Mouse (Mus musculus) hindbrain, embryonic 15.5 days (tissue): ENCODE measurements around the gene Arhgap35. TPM values are rescaled to one million over a fixed set of nuclear protein-coding genes. Genes with fewer than 3 reads are reported as not detected.

Source experiments
- ATAC-seq: fragments of 200-750 bp; cut with Nextera tagmentation; 2 replicates; pipeline ENCODE4 v1.8.0; 2017; ENCODE audit warnings: low read depth, moderate number of reproducible peaks, moderate TSS enrichment; ENCODE audit not compliant: low FRiP score
- H3K27ac ChIP-seq: fragments of 300-500 bp; sonication (generic); replicated peaks from 2 replicates; pipeline ENCODE4 v1.5.1; 2015; ENCODE audit warnings: mild to moderate bottlenecking, inconsistent platforms
- H3K27me3 ChIP-seq: fragments of 300-500 bp; sonication (generic); 2 replicates; pipeline ENCODE4 v1.6.1; 2015; ENCODE audit warnings: control low read depth, inconsistent platforms
- H3K36me3 ChIP-seq: fragments of 300-500 bp; sonication (generic); 2 replicates; pipeline ENCODE4 v1.6.1; 2015; ENCODE audit warnings: control low read depth, inconsistent platforms
- H3K4me1 ChIP-seq: fragments of 300-500 bp; sonication (generic); replicated peaks from 2 replicates; pipeline ENCODE4 v1.6.1; 2015; ENCODE audit warnings: control low read depth, inconsistent platforms
- H3K4me2 ChIP-seq: fragments of 300-500 bp; sonication (generic); 2 replicates; pipeline ENCODE4 v1.6.1; 2015; ENCODE audit warnings: moderate library complexity, mild to moderate bottlenecking, inconsistent platforms
- H3K4me3 ChIP-seq: fragments of 300-500 bp; sonication (generic); 2 replicates; pipeline ENCODE4 v1.5.1; 2015; ENCODE audit warnings: mild to moderate bottlenecking, inconsistent platforms
- H3K9ac ChIP-seq: fragments of 300-500 bp; sonication (generic); 2 replicates; pipeline ENCODE4 v1.6.1; 2015; ENCODE audit warnings: inconsistent platforms
- H3K9me3 ChIP-seq: fragments of 300-500 bp; sonication (generic); 2 replicates; pipeline ENCODE4 v1.6.1; 2016; ENCODE audit warnings: control low read depth, inconsistent platforms
- WGBS: fragments of 180-500 bp; shearing (Covaris S2); methylation state at CpG from one replicate; pipeline ENCODE4 v1.1.7; 2015; 5-methylcytosine and 5-hydroxymethylcytosine counted together
- polyA plus RNA-seq: library from polyadenylated mRNA; unstranded; fragments of >200 nt; fragmentation: Nextera tagmentation; extraction: Ambion mirVana; gene quantifications from 2 replicates; pipeline ENCODE4 v1.2.1, GENCODE M21; 2015

Arhgap35 gene
- polyA plus RNA-seq, 1 experiment from 2014 or later = 33.0 TPM

GRCm38 (mm10) chr7:16599006-16599405, 15.8 kb downstream of the Arhgap35 start:
- Histone ChIP-seq H3K4me1 (0 out of 2 replicates have a peak, but pooled peaks cover 16% of the 10 kb centered on the region), H3K27ac (no peak overlapping the region), H3K4me3 (no peak overlapping the region), H3K4me2 (no peak overlapping the region), H3K36me3 (no peaks in the 10 kb centered on the region), H3K9me3 (no peaks in the 10 kb centered on the region), H3K27me3 (no peaks in the 10 kb centered on the region), H3K9ac (no peak overlapping the region)
- WGBS = 64% methylated on average over 2 of the region's 2 CpGs
- ATAC-seq = no peak

GRCm38 (mm10) chr7:16591292-16591691, 23.5 kb downstream of the Arhgap35 start:
- no peak overlapping the region for H3K4me2 ChIP-seq
- peaks cover 12% of the 10 kb centered on the region for H3K4me1 ChIP-seq
- H3K4me3 ChIP-seq = no peak overlapping the region
- H3K9ac ChIP-seq = no peak overlapping the region
- no peaks in the 10 kb centered on the region for H3K9me3 ChIP-seq
- ATAC-seq = no peak
- 89% methylated on average over 1 of the region's 1 CpGs for WGBS
- H3K27me3 ChIP-seq = no peaks in the 10 kb centered on the region
- no peaks in the 10 kb centered on the region for H3K36me3 ChIP-seq
- no peak overlapping the region for H3K27ac ChIP-seq

GRCm38 (mm10) chr7:16587649-16588048, 27.1 kb downstream of the Arhgap35 start:
- Histone ChIP-seq H3K36me3 (no peaks in the 10 kb centered on the region), H3K4me2 (no peak overlapping the region), H3K9me3 (no peaks in the 10 kb centered on the region), H3K27me3 (no peaks in the 10 kb centered on the region), H3K4me1 (peaks cover 23% of the 10 kb centered on the region), H3K9ac (no peak overlapping the region), H3K4me3 (no peak overlapping the region), H3K27ac (no peak overlapping the region)
- ATAC-seq = no peak
- WGBS = 92% methylated on average over 3 of the region's 3 CpGs

DNA sequence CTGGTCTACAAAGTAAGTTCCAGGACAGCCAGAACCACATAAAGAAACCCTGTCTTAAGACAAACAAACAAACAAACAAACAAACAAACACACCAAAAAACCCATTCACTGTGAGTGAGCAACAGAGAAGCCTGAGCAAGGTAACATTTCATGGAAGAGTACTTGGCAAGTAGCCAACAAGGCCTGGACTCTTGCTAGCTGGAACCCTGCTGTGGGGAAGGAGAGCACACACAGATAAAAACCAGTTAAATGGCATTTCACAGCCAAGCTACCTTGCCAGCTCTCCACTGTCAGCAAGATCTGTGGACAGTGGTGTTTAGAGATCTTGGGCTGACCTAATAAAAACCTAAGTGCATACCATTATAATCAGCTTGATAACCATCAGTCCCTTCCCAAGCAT, 30.4 kb downstream of the Arhgap35 start:
- Histone ChIP-seq H3K36me3 (no peaks in the 10 kb centered on the region), H3K4me2 (no peak overlapping the region), H3K4me3 (no peak overlapping the region), H3K4me1 (peaks cover 35% of the 10 kb centered on the region), H3K27ac (no peak overlapping the region), H3K9ac (no peak overlapping the region), H3K27me3 (no peaks in the 10 kb centered on the region), H3K9me3 (no peaks in the 10 kb centered on the region)
- ATAC-seq = no peak

GRCm38 (mm10) chr7:16583775-16584174, 31.0 kb downstream of the Arhgap35 start:
- 93% methylated on average over 1 of the region's 1 CpGs for WGBS
- ATAC-seq = no peak
- no peak overlapping the region for H3K9ac ChIP-seq
- no peak overlapping the region for H3K4me2 ChIP-seq
- no peaks in the 10 kb centered on the region for H3K27me3 ChIP-seq
- H3K4me3 ChIP-seq = no peak overlapping the region
- H3K36me3 ChIP-seq = no peaks in the 10 kb centered on the region
- H3K9me3 ChIP-seq = no peaks in the 10 kb centered on the region
- peaks cover 35% of the 10 kb centered on the region for H3K4me1 ChIP-seq
- H3K27ac ChIP-seq = no peak overlapping the region

DNA sequence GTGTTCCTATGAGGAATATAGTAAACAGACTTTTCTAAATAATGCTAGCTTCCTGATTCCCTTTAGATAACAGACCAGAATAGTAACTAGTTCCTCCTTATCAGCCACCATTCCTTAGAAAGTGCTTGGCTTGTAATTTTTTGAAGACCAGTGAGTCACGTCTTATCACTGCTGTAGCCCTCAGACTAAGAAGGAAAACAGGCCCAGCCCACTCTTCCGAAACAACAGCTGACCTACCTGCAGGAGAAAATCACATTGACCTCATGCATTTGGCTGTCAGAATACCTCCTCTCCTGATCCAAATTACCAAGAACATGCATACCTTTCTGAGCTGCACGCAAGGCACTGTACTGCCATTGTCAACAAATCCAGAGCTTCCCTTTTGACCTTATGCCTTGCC, 32.5 kb downstream of the Arhgap35 start:
- Histone ChIP-seq H3K9ac (no peak overlapping the region), H3K27me3 (no peaks in the 10 kb centered on the region), H3K27ac (no peak overlapping the region), H3K9me3 (no peaks in the 10 kb centered on the region), H3K4me3 (no peak overlapping the region), H3K4me2 (no peak overlapping the region), H3K36me3 (no peaks in the 10 kb centered on the region), H3K4me1 (peaks cover 35% of the 10 kb centered on the region)
- no peak for ATAC-seq
- 82% methylated on average over 3 of the region's 3 CpGs for WGBS

- WGBS = 71% methylated on average over 13 of the region's 13 CpGs
Observed at GRCm38 (mm10) chr7:16581276-16582100, 33.3 kb downstream of the Arhgap35 start.

GRCm38 (mm10) chr7:16576719-16577118, 38.1 kb downstream of the Arhgap35 start:
- Histone ChIP-seq H3K36me3 (no peaks in the 10 kb centered on the region), H3K27me3 (no peaks in the 10 kb centered on the region), H3K4me2 (no peak overlapping the region), H3K4me3 (no peak overlapping the region), H3K9me3 (no peaks in the 10 kb centered on the region), H3K9ac (no peak overlapping the region), H3K27ac (no peak overlapping the region), H3K4me1 (peaks cover 27% of the 10 kb centered on the region)
- no peak for ATAC-seq
- 61% methylated on average over 1 of the region's 1 CpGs for WGBS

More at GRCm38 (mm10) chr7:16581276-16582100, 33.3 kb downstream of the Arhgap35 start:
- no peaks in the 10 kb centered on the region for H3K36me3 ChIP-seq
- peaks cover 32% of the 10 kb centered on the region for H3K4me1 ChIP-seq
- ATAC-seq = no peak
- peak overlapping the region; percentile 46 for H3K27ac ChIP-seq
- no peaks in the 10 kb centered on the region for H3K27me3 ChIP-seq
- H3K9ac ChIP-seq = no peak overlapping the region
- H3K9me3 ChIP-seq = no peaks in the 10 kb centered on the region
- H3K4me3 ChIP-seq = no peak overlapping the region
- H3K4me2 ChIP-seq = no peak overlapping the region

GRCm38 (mm10) chr7:16571191-16571590, 43.6 kb downstream of the Arhgap35 start:
- ATAC-seq = no peak
- H3K36me3 ChIP-seq = no peaks in the 10 kb centered on the region
- H3K4me1 ChIP-seq = peaks cover 16% of the 10 kb centered on the region; the same call in 1 of the 2 replicates
- 96% methylated on average over 1 of the region's 1 CpGs for WGBS
- H3K4me3 ChIP-seq = no peak overlapping the region
- no peaks in the 10 kb centered on the region for H3K9me3 ChIP-seq
- no peaks in the 10 kb centered on the region for H3K27me3 ChIP-seq
- H3K27ac ChIP-seq = no peak overlapping the region
- H3K9ac ChIP-seq = no peak overlapping the region
- H3K4me2 ChIP-seq = no peak overlapping the region

DNA sequence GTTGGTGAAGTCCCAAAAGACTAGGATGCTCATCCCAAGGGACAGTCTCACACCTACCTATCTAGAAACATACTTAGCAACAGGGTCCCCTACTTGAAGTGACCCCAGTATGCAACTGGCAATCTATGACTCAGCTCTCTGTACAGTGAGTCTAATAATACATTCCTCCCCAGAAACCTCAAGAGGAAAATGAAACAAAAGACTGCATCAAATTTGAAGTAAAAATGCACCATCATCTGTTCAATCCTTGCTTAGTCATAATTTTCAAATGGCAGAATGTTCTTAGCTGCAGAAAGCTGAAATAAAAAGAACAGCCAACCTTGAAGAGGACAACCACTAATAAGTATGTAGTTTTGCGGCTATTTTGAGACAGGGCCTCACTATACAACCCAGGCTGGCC, 44.1 kb downstream of the Arhgap35 start:
- H3K4me3 ChIP-seq = no peak overlapping the region
- 94% methylated on average over 1 of the region's 1 CpGs for WGBS
- H3K27ac ChIP-seq = no peak overlapping the region
- no peak overlapping the region for H3K4me2 ChIP-seq
- H3K9me3 ChIP-seq = no peaks in the 10 kb centered on the region
- H3K36me3 ChIP-seq = no peaks in the 10 kb centered on the region
- peaks cover 16% of the 10 kb centered on the region; the same call in 1 of the 2 replicates for H3K4me1 ChIP-seq
- H3K9ac ChIP-seq = no peak overlapping the region
- H3K27me3 ChIP-seq = no peaks in the 10 kb centered on the region
- ATAC-seq = no peak

- 92% methylated on average over 8 of the region's 8 CpGs for WGBS
- no peaks in the 10 kb centered on the region for H3K9me3 ChIP-seq
- ATAC-seq = no peak
- H3K4me3 ChIP-seq = no peak overlapping the region
- H3K4me1 ChIP-seq = peaks cover 3% of the 10 kb centered on the region; the same call in 1 of the 2 replicates
- no peak overlapping the region for H3K4me2 ChIP-seq
- H3K36me3 ChIP-seq = peaks cover 47% of the 10 kb centered on the region
- H3K27me3 ChIP-seq = no peaks in the 10 kb centered on the region
- no peak overlapping the region for H3K27ac ChIP-seq
- H3K9ac ChIP-seq = no peak overlapping the region
Observed at GRCm38 (mm10) chr7:16564491-16564890, 50.3 kb downstream of the Arhgap35 start.

GRCm38 (mm10) chr7:16557783-16558538, 56.8 kb downstream of the Arhgap35 start:
- 50% methylated on average over 9 of the region's 9 CpGs for WGBS
- peaks cover 32% of the 10 kb centered on the region for H3K4me1 ChIP-seq
- 0 out of 2 replicates have a peak overlapping the region, but pooled peaks have one; percentile 2 for H3K4me2 ChIP-seq
- no peak overlapping the region for H3K4me3 ChIP-seq
- peaks cover 26% of the 10 kb centered on the region for H3K36me3 ChIP-seq
- H3K27me3 ChIP-seq = no peaks in the 10 kb centered on the region
- peak overlapping the region; percentile 56 for H3K27ac ChIP-seq
- no peaks in the 10 kb centered on the region for H3K9me3 ChIP-seq
- H3K9ac ChIP-seq = no peak overlapping the region
- ATAC-seq = peak; percentile 33; the same call in 1 of the 2 replicates
